Mouse (Mus musculus) heart, embryonic 11.5 days (tissue): ENCODE results near the gene Entpd6. TPM values are rescaled to one million over a fixed set of nuclear protein-coding genes. Genes with fewer than 3 reads are reported as not detected.

ENCODE experiments used
- ATAC-seq: fragments of 200-750 bp; cut with Nextera tagmentation; replicated peaks from 2 replicates; pipeline ENCODE4 v1.8.0; 2017; ENCODE audit warnings: moderate library complexity; ENCODE audit not compliant: insufficient number of reproducible peaks, low FRiP score, low TSS enrichment
- H3K27ac ChIP-seq: fragments of 300-500 bp; sonication (generic); 2 replicates; pipeline ENCODE4 v1.5.1; 2014; ENCODE audit warnings: mild to moderate bottlenecking, low read depth, low read length
- H3K27me3 ChIP-seq: fragments of 300-500 bp; sonication (generic); 2 replicates; pipeline ENCODE4 v1.6.1; 2014; ENCODE audit warnings: mild to moderate bottlenecking, low read length, mixed read lengths; ENCODE audit not compliant: control insufficient read depth, insufficient read depth
- H3K36me3 ChIP-seq: fragments of 300-500 bp; sonication (generic); 2 replicates; pipeline ENCODE4 v1.6.1; 2014; ENCODE audit warnings: mild to moderate bottlenecking, low read length, moderate library complexity, mixed read lengths; ENCODE audit not compliant: control insufficient read depth, insufficient read depth
- H3K4me1 ChIP-seq: fragments of 300-500 bp; sonication (generic); 2 replicates; pipeline ENCODE4 v1.6.1; 2014; ENCODE audit warnings: low read length; ENCODE audit not compliant: control insufficient read depth, insufficient read depth
- H3K4me2 ChIP-seq: fragments of 300-500 bp; sonication (generic); 2 replicates; pipeline ENCODE4 v1.6.1; 2014; ENCODE audit warnings: mild to moderate bottlenecking, moderate library complexity
- H3K4me3 ChIP-seq: fragments of 300-500 bp; sonication (generic); 2 replicates; pipeline ENCODE4 v1.5.1; 2014; ENCODE audit warnings: low read depth, low read length
- H3K9ac ChIP-seq: fragments of 300-500 bp; sonication (generic); 2 replicates; pipeline ENCODE4 v1.6.1; 2014; ENCODE audit warnings: mild to moderate bottlenecking, low read depth, low read length, moderate library complexity
- H3K9me3 ChIP-seq: fragments of 300-500 bp; sonication (generic); replicated peaks from 2 replicates; pipeline ENCODE4 v1.6.1; 2016; ENCODE audit warnings: low read length; ENCODE audit not compliant: control insufficient read depth
- WGBS: fragments of 180-500 bp; shearing (Covaris S2); extraction: QIAGEN DNeasy Blood & Tissue Kit; methylation state at CpG from one replicate; pipeline ENCODE4 v1.1.7; 2014; ENCODE audit not compliant: insufficient replicate concordance; 5-methylcytosine and 5-hydroxymethylcytosine counted together
- polyA plus RNA-seq: library from polyadenylated mRNA; unstranded; fragments of >200 nt; fragmentation: Nextera tagmentation; extraction: Ambion mirVana; gene quantifications from 2 replicates; pipeline ENCODE4 v1.2.1, GENCODE M21; 2014

Entpd6 gene
- polyA plus RNA-seq, 1 experiment from 2014 or later: 18.9 TPM

DNA sequence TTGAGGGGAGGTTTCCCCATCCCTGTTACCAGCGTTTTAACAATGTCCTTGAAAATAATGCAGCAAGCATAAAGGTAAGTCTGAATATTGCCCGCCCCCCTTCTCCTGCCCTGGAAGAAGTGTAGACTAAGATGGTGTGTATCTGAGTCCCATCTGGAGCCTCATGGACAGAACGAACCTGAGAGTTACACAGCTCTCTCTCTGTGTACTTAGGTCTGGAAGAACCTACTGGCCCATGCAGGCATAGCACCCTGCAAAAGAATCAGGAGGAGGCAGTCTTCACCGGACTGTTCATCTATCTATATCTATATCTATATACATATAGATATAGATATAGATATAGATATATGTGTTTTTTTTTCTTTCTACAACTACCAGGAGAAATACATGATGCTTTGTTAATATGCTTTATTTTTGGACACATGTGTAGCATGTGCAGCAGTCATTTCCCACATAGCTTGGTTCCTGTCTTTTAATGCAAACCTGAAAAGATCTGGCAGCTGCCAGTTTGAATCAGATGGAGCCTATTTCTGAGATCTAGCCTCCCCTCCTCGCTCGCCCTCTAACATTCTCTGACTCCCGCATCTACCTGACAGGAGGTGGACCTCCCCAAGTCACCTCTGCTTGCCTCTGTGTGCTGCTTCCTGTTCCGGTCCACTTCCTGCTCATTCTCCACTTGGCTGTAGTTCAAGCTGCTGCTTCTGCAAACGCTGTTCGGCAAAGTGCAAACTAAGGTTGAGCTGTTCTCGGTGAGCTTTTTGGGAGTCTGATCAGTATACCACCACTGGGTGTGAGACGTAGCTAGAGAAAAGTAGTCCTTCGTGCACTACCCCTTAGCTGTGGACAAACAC is 1.5 kb downstream of the Entpd6 start:
- H3K9ac ChIP-seq: no peak overlapping the region

DNA sequence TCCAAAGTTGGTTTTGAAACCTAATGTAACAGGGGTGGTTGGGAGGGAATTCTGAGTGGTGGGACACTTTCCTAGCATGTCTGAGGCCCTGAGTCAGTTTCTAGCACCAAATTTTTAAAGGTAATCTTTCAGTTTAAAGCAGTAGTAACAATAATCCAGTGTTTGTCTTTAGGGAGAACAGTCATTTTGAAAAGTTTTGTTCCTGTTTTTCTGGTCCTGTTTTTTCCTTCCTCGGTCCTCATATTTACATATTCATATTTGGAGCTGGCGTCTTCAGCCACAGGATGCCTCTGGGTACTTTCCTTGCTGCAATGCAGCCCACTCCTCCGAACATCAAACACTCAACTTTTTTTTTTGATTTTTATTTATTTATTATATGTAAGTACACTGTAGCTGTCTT is 6.2 kb downstream of the Entpd6 start:
- Histone ChIP-seq H3K9me3 (no peaks in the 10 kb centered on the region), H3K4me1 (peaks cover 7% of the 10 kb centered on the region; the same call in 1 of the 2 replicates), H3K36me3 (0 out of 2 replicates have a peak, but pooled peaks cover 2% of the 10 kb centered on the region), H3K9ac (no peak overlapping the region), H3K4me2 (no peak overlapping the region), H3K4me3 (no peak overlapping the region), H3K27ac (no peak overlapping the region), H3K27me3 (no peaks in the 10 kb centered on the region)
- 91% methylated on average over 3 of the region's 3 CpGs for WGBS
- ATAC-seq: no peak

More for the DNA sequence above, 1.5 kb downstream of the Entpd6 start:
- Histone ChIP-seq H3K27me3 (no peaks in the 10 kb centered on the region), H3K36me3 (no peaks in the 10 kb centered on the region), H3K4me3 (no peak overlapping the region), H3K4me2 (peak overlapping the region; percentile 100), H3K9me3 (no peaks in the 10 kb centered on the region), H3K4me1 (peaks cover 15% of the 10 kb centered on the region), H3K27ac (no peak overlapping the region)
- 76% methylated on average over 13 of the region's 13 CpGs for WGBS
- no peak for ATAC-seq

DNA sequence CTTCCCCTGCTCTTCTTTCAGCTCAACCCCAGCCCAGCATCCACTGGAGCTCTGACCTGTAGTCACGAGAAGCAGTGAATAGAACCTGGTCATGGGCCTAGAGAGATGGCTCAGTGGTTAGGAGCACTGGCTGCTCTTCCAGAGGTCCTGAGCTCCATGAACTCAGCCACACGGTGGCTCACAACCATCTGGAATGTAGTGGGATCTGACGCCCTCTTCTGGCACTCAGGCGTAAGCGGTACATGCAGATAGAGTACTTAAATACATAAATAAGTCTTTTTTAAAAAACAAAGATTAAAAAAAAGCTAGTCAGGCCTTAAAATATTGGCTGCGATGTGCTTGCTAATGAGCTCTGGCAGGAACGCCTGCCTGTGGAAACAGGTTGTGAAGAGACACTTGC is 12.6 kb downstream of the Entpd6 start:
- no peak for ATAC-seq
- Histone ChIP-seq H3K9ac (no peak overlapping the region), H3K27ac (no peak overlapping the region), H3K9me3 (no peaks in the 10 kb centered on the region), H3K36me3 (peaks cover 16% of the 10 kb centered on the region), H3K27me3 (no peaks in the 10 kb centered on the region), H3K4me3 (no peak overlapping the region), H3K4me2 (no peak overlapping the region), H3K4me1 (0 out of 2 replicates have a peak, but pooled peaks cover 2% of the 10 kb centered on the region)
- 83% methylated on average over 7 of the region's 7 CpGs for whole genome bisulfite sequencing

DNA sequence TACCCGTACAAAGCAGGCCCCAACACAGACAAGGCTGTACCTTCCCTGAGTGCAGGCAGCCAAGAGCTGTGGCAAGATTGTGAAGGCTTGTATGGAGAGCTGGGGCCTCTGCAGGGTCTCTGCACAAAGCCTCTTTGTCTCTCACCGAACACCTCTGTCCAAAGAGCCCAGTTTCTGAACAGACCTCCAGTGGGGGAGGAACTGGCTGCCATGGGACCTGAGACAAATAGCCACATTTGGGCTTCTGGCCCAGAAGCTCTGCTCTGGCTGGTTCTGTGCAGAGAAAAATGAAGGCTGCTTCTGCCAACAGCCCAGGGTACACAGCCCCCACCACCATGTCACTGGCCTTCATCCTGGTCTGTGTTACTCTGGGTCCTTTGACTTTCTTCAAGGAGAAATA is 16.8 kb downstream of the Entpd6 start:
- Histone ChIP-seq H3K4me3 (no peak overlapping the region), H3K27me3 (no peaks in the 10 kb centered on the region), H3K27ac (0 out of 2 replicates have a peak overlapping the region, but pooled peaks have one; percentile 32), H3K9me3 (no peaks in the 10 kb centered on the region), H3K4me2 (no peak overlapping the region), H3K36me3 (peaks cover 12% of the 10 kb centered on the region), H3K4me1 (peaks cover 19% of the 10 kb centered on the region), H3K9ac (no peak overlapping the region)
- WGBS: 66% methylated on average over 2 of the region's 2 CpGs
- no peak for ATAC-seq

DNA sequence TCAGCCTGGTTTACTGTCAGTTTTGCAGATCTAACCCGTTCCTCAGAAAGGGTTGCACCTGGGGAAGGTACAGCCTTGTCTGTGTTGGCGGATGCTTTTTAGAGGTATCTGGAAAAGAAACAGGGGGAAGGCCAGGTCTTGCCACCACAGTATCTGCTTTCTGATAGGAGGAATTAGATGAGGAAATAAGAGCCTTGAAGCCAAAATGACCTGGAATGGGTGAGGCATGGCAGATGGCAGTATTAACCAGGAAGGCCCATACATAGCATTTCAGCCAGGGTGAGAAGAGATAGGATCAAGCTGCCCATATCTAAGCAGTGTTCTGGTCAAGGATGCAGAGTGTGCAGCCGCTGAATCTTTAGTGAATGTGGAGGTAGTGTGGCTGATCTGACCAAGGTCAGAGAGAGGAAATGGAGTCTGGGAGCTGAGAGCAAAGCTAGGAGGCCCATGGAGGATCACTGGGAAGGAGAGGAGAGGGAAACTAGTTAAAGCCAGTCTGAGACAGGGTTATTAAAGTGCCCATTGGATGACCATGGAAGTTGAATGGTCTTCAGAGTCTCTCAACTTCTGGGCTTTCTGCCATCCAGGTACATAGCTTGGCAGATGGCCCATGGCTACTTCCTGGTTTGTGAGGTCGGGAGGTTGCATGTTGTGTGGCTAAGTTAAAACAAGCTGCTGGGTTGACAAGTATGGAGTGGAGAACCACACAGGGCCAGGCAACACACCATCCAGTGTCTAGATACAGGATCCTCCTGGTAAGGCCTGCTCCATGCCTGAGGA is 17.4 kb downstream of the Entpd6 start:
- no peak overlapping the region for H3K9ac ChIP-seq
- H3K9me3 ChIP-seq: no peaks in the 10 kb centered on the region
- no peak for ATAC-seq
- peaks cover 8% of the 10 kb centered on the region for H3K36me3 ChIP-seq
- H3K4me1 ChIP-seq: peaks cover 26% of the 10 kb centered on the region
- H3K27me3 ChIP-seq: no peaks in the 10 kb centered on the region
- 79% methylated on average over 4 of the region's 4 CpGs for WGBS
- no peak overlapping the region for H3K4me3 ChIP-seq
- no peak overlapping the region for H3K4me2 ChIP-seq
- H3K27ac ChIP-seq: no peak overlapping the region

DNA sequence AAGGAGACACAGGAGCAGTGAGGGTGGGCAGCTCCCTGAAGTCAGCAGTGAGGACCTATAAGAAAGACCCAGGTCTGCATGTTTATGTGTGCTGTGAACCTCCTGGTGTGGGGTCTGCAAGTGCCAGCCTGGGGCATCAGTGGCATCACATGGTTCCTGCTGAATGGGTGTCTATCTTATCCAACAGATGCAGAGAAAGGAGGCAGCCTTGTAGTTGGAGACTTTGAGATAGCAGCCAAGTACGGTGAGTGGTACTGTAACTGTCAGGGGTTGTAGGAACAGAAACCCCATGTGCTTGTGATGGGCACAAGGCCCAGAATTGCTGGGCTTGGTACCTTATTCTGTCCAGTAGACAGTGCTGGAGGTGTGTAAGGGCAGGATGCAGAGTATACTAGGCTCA is 19.8 kb downstream of the Entpd6 start:
- no peaks in the 10 kb centered on the region for H3K9me3 ChIP-seq
- no peaks in the 10 kb centered on the region for H3K36me3 ChIP-seq
- H3K27ac ChIP-seq: peak overlapping the region; percentile 50; the same call in 1 of the 2 replicates
- ATAC-seq: no peak
- no peaks in the 10 kb centered on the region for H3K27me3 ChIP-seq
- no peak overlapping the region for H3K4me3 ChIP-seq
- WGBS: 44% methylated on average over 1 of the region's 1 CpGs
- H3K9ac ChIP-seq: 0 out of 2 replicates have a peak overlapping the region, but pooled peaks have one; percentile 22
- peaks cover 41% of the 10 kb centered on the region for H3K4me1 ChIP-seq
- no peak overlapping the region for H3K4me2 ChIP-seq

DNA sequence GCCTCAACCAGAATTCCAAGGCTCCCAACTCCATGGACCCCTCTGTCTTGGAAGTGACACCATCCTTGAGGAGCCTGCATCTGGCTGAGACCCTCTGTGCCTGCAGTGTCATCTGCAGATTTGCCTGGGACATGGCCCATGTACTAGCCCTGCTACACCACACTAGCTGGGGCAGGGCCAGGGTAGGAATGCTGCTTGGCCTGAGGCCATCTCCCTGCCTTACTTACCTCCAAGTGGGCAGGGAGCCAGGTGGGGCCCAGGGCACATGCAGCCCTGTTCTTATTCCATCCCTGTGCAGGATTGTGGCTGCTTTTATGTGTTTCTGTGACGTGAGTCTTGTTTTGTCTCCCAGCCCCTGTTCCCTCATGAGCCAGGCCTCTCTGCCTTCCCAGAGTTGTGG is 21.9 kb downstream of the Entpd6 start:
- peak overlapping the region; percentile 61 for H3K9ac ChIP-seq
- H3K4me3 ChIP-seq: no peak overlapping the region
- H3K36me3 ChIP-seq: no peaks in the 10 kb centered on the region
- WGBS: 29% methylated on average over 1 of the region's 1 CpGs
- H3K27me3 ChIP-seq: no peaks in the 10 kb centered on the region
- peak; percentile 65 for ATAC-seq
- peaks cover 45% of the 10 kb centered on the region for H3K4me1 ChIP-seq
- no peaks in the 10 kb centered on the region for H3K9me3 ChIP-seq
- H3K4me2 ChIP-seq: no peak overlapping the region
- H3K27ac ChIP-seq: peak overlapping the region; percentile 93

DNA sequence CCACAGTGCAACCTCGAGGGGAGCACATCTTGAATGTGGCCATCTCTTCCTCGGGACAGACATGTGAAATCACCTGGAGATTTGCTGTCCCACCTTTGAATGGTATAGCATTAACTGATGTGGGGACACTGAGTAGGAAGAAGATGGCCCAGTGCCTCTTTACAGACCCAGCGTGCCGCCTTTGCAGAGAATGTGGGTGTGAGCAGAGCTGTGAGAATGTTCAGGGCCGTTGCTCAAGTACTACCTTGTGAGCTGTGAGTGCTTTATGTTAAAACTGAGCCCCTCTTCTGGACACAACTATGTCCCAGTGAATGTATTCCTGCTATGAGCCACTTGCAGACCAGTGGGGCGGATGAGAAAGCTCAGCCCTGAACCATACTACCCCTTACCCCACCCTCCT is 22.3 kb downstream of the Entpd6 start:
- ATAC-seq: no peak
- Histone ChIP-seq H3K36me3 (no peaks in the 10 kb centered on the region), H3K4me3 (no peak overlapping the region), H3K9me3 (no peaks in the 10 kb centered on the region), H3K27ac (peak overlapping the region; percentile 93), H3K9ac (peak overlapping the region; percentile 39), H3K4me1 (peaks cover 50% of the 10 kb centered on the region), H3K4me2 (no peak overlapping the region), H3K27me3 (no peaks in the 10 kb centered on the region)
- WGBS: 71% methylated on average over 6 of the region's 6 CpGs
